Mouse (Mus musculus) adipocyte (in vitro differentiated cells): ENCODE results near the gene Gfm1.
A peak's percentile ranks its signal among the peaks of the same experiment; 100 is the strongest.

ENCODE experiments used
- DNase-seq: peaks from one replicate; pipeline ENCODE4 v3.0.0-alpha.2; 2016; ENCODE audit warnings: low spot score

The Gfm1 gene

DNA sequence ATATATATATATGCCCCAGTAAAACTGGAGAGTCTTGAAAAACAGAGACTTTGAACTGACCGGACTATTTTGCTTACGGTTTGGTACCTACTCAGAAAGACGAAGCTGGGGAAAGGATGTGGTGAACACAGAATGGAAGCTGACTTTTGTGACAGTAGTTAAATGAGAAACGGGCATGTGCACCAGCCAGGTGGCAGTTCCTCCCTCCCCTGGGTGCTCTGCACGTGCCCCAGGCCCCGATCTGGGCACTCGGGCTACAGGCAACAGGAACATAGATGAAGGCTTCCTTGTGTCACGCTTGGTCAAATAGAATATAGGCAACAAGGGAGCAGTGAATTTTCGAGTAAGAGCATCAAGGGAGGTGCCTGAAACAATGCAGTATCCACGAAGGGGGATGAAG is 66.4 kb downstream of the Gfm1 start:
- DNase-seq, result no peak

DNA sequence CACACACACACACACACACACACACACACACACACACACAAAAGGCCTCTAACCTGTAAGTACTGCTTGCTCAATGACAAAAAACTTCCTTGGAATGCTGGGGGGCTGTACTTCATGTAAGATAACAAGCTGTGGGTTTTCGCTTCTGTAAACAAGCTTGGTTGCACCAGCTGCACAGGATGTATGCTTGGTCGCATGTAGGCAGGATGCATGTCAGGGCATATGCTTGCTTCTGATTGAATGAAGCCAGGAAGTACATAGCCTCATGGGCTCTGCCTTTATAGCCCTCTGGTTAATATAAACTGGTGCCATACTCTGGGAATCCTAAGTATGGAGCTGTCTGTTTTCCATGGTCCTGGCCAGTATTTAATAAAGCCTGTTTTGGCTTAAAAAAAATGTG is 68.1 kb downstream of the Gfm1 start:
- DNase-seq, result no peak

DNA sequence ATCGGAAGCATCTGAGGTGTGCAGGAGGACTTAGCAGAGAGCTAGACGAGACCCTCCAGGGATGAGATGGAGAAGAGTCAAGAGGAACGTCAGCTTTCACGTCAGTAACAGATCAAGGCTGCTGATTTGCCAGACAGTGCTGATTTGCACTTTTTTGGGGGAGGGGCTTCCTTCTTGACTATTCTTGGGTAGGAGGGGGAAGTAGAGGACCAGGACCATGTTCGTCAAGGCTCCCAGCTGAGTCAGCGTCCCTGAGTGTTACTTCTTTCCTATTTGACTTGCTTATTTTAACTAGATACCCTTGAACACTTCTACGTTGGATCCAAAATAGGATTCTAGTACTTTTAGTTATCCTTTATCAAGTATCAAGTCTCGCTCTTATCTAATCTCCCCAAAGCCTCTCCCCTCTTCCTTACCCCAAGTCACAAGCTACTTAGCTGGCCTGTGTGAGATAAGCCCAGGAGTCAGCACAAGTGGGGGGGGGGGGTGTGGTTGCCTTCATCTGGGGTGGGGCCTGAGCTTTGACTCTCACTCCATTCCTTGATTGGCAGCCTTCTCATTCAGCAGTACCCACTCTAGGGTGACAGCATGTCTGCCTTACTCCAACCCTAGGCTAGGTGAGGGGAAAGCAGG is 69.0 kb downstream of the Gfm1 start:
- DNase-seq, result no peak

DNA sequence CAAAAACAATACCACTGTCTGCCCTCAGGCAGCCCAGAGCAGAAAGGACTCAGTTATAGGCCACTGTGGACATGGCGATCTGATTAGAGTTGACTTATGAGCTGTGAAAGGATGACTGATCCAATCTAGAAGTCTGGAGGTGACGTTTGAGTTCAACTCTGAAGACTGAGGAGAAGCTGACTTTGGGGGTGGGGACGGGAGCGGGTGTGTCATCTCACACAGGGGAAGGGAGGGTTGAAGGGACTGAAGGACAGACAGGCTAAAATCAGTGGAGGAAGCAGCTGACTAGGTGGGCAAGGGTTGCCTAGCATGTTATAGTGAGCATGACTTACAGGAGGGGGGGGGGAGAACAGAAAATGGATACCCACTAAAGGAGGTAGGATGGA is 69.5 kb downstream of the Gfm1 start:
- no peak for DNase-seq

DNA sequence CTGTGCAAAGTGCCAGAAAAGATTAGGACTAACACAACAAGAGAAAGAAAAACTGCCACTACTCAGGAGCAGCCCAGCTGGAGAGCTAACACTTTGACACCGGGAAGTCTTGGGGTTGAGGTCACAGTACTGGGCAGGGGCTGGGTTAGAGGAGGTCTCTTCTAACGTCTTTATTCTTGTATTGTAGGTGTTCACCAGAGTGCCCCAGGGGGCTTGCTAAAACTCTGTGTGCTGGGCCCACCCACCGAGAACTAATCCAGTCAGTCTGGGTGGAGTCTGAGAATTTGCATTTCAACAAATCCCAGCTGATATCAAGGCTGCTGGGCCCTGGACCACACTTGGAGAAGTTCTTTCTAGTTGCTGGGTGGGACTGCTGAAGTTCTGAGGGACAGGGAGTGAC is 74.0 kb downstream of the Gfm1 start:
- no peak for DNase-seq

DNA sequence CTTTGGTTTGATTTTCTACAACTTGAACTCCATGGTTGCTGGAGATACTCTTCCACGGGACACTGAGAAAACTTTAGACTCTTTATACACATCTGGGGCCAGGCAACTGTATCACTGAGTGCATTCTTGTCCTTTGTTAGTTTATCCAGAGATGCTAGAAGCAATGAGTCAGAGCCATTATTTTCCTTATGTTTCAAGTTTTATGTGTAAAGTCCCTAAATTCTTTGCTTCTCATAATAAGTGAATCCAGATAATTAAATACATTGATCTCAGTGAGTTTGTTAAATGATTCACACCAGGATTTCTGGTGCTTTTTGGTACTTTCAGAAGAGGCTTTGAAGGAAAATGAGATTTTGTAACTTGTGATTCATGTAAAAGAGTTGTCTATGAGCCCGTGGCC is 75.4 kb downstream of the Gfm1 start:
- DNase-seq, result no peak

DNA sequence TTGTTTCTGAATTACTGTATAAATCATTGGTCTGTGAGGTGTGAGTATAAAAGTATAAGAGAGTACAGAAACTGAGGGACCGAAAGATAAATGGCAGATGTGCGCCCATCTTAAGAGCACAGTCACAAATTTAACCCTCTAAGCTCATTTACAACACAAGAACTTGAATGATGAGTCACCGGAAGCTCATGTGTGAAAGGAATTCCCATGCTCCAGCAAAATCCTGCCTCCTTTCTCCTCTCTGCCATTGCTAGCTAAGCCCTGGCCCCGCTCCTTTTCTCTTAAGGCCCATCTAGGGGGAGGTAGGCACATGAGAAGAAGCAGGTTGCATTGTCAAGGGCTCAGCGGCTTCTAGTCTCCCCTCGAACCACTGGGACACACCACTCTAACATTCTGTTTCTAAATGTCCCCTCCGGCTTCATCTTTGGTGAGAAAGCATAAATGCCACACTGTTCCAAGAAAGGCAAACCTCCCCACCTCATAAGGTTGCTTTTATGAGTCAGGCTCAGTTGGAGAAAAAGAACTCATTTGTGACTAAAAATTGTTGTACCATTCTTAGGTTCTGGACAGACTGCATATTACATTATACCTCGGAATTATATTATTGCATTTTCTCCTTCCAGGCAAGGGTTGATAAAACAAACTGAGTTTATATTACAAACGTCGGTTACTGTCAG is 78.5 kb downstream of the Gfm1 start:
- DNase-seq, result no peak

DNA sequence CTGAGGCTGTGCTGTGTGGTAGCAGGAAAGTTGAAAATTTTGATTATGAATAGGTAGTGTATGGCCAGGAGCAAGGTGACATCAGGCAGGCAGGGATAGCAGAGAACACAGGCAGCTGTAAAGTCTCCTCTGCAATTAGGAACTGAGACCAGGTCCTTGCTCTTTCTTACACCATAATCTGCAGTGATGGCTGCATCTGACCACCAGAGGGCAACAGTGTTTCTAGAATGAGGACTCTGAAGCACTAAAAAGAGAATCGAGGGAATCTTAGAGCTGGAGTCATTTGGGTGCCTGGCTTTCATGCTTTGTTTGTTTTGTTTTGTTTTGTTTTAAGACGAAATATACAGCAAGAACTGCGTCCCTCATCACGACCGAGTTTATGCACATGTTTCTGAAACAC is 82.9 kb downstream of the Gfm1 start:
- peak; percentile 93 for DNase-seq

DNA sequence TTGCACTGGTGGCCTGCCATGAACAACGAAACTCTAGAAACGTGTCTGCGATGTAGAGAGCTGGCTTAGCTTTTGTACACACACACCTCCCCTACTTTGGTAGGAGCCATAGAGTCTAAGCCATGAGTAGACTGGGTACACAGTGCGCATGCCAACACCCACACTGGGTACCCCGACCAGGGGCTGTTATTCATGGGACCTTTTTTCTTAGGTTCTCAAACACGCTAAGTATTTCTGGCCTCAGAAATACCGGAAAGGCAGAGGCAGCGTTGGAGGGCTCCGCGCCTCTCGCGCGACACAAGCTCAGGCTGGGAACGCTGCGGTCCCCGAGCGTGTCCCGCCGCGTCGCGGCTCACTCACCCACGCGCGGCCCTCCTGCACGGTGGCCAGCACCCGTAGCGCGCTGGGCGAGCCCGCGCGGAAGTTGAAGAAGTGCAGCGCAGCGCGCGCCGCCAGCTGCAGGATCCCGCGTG is 84.9 kb downstream of the Gfm1 start:
- DNase-seq, result no peak

DNA sequence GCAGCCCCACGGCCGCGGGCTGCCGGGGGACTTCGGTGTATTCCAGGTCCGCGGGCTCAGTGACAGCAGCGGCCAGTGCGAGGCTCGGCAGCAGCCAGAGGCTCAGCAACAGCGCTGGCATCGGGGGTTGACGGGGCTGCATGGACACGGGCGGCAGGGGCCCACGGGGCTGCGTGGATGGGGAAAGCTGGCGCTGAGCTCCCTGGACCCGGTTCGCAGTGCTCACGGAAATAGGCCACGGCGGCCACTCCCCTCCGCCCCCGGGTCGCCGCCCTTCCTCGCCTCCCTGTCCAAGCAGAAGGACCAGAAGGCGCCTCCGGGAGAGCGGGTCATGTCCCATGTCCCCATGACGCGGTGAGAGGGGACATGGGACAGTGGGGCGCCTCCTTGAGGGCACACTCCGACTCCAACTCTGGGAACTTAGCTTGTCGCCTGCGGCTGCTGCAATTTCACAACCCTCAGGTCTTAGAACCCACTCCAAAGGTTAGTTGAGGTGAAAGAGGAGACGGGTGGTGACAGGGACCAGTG is 85.4 kb downstream of the Gfm1 start, which contains the start of gene Rarres1:
TSS of gene Rarres1 (minus strand) at position 250 of the 528 bp plus-strand sequence.
- DNase-seq, result no peak

DNA sequence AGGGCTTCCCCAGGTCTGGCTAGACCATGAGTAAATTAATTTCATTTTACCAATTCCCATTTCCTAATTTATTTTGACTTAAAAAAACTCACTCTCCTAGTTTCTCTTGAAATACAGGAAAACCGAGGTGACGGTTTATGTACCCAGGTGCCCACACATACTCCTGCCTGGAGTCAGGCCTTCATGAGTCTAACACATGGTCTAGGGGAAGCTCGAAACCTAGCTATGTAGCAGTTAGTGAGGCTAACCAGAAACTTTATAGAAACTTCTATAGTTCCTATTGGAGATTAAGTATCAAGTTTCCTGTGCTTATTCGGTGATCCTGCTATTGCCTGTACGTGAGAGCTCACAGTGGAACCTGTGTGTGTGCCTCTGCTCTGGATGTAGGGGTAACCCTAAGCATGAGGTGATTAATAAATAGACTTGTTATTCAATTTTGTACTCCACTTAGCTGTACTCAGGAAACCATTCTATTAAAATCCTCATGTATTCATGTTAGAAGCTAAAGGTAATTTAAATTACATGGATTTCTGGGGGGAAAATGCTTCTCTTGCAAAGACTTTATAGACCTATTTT is 90.8 kb downstream of the Gfm1 start:
- no peak for DNase-seq

DNA sequence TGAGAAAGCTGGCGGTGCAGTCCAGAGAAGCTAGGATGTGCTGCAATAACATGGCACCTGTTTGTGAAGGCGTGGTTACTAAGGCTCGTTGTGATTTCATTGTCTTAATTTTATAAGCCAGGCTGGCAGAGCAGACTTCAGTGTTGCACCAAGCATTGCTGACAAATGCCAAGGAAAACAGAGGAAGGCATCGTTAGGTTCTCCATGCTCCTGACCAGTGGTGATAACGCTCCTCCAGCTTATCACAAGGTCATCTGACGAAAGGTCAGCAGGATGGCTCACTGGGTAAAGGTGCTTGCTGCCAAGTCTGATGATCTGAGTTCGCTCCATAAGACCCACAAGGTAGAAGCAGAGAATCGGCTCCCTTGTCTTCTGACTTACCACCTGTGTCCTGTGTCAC is 92.8 kb downstream of the Gfm1 start:
- no peak for DNase-seq

DNA sequence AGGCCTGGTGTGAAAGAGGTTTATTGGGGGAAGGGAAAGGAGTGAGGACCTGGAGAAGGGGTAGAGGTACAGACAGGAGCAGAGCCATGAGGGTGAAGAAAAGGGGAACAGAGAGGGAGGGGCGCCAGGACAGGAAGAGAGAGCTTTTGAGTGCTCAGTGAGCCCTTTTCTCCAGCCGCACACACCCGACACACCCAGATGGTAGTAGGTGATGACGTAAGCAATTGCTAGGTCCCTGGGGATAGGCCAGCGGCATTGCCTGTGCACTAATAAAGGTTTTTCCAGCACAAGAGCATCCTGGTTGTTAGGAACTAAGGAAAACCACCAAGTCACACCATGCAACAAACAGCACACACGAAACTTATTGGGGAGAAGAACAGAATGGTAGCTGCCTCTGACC is 94.9 kb downstream of the Gfm1 start:
- DNase-seq, result no peak
